Mouse (Mus musculus) stomach, embryonic 15.5 days (tissue): ENCODE results near the gene Olfr959. TPM values are rescaled to one million over a fixed set of nuclear protein-coding genes. Genes with fewer than 3 reads are reported as not detected.

Experiments
- ATAC-seq: fragments of 200-750 bp; cut with Nextera tagmentation; 2 replicates; pipeline ENCODE4 v1.8.0; 2017; ENCODE audit warnings: low read depth, moderate number of reproducible peaks, moderate TSS enrichment; ENCODE audit not compliant: insufficient read depth, low FRiP score
- H3K27ac ChIP-seq: fragments of 300-500 bp; sonication (generic); 2 replicates; pipeline ENCODE4 v1.5.1; 2015; ENCODE audit warnings: mild to moderate bottlenecking, inconsistent platforms
- H3K27me3 ChIP-seq: fragments of 300-500 bp; sonication (generic); replicated peaks from 2 replicates; pipeline ENCODE4 v1.6.1; 2015; ENCODE audit warnings: inconsistent platforms
- H3K36me3 ChIP-seq: fragments of 300-500 bp; sonication (generic); 2 replicates; pipeline ENCODE4 v1.6.1; 2015; ENCODE audit warnings: inconsistent platforms
- H3K4me1 ChIP-seq: fragments of 300-500 bp; sonication (generic); 2 replicates; pipeline ENCODE4 v1.6.1; 2015; ENCODE audit warnings: inconsistent platforms
- H3K4me2 ChIP-seq: fragments of 300-500 bp; sonication (generic); 2 replicates; pipeline ENCODE4 v1.6.1; 2015; ENCODE audit warnings: mild to moderate bottlenecking, inconsistent platforms
- H3K4me3 ChIP-seq: fragments of 300-500 bp; sonication (generic); replicated peaks from 2 replicates; pipeline ENCODE4 v1.5.1; 2015; ENCODE audit warnings: inconsistent platforms
- H3K9ac ChIP-seq: fragments of 300-500 bp; sonication (generic); 2 replicates; pipeline ENCODE4 v1.6.1; 2015; ENCODE audit warnings: inconsistent platforms
- H3K9me3 ChIP-seq: fragments of 300-500 bp; sonication (generic); 2 replicates; pipeline ENCODE4 v1.6.1; 2016; ENCODE audit warnings: inconsistent platforms
- WGBS: fragments of 180-500 bp; shearing (Covaris S2); methylation state at CpG from one replicate; pipeline ENCODE4 v1.1.7; 2015; 5-methylcytosine and 5-hydroxymethylcytosine counted together
- polyA plus RNA-seq: library from polyadenylated mRNA; unstranded; fragments of >200 nt; fragmentation: Nextera tagmentation; extraction: Ambion mirVana; gene quantifications from 2 replicates; pipeline ENCODE4 v1.2.1, GENCODE M21; 2015

Olfr959 gene
- polyA plus RNA-seq, 1 experiment from 2014 or later, result not detected

DNA sequence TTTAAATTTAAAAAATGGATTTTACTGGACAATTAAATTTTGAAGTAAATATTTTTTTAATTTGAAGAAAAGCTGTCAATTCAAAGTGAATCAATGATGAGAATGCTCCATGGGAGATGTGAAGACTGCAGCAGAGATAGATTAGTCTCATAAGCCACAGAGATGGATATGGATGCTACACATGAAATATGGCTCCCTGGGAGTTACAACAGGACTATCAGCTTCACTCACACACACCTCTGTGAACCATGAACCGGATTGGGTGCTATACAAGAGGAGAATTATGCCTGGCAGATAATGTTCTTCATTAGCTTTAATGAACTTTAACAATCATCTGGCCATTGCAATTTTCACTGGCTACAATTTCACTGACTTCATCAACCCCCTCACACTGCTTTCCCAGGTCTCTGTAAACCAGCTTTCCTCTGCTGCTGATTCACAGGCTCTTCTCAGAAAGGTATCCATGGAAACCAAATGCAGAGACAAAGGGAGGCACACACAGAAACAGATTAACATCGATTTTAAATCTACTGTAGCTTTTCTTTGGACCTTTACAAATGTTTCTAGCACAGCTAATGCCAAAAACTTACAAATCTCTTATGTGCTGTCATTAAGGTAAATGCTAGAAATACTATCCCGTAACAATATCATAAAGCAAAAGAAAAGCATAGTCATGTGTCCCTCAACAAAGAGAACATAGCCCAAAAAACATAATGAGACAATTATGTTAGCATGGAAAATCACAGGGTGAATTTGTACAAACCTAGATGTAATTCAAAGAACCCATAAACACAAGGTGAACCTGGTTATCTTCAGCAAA is 17.6 kb downstream of the Olfr959 start:
- ATAC-seq, result no peak
- 58% methylated on average over 3 of the region's 3 CpGs for WGBS
- Histone ChIP-seq H3K4me1 (no peaks in the 10 kb centered on the region), H3K27me3 (no peaks in the 10 kb centered on the region), H3K4me2 (no peak overlapping the region), H3K4me3 (no peak overlapping the region), H3K36me3 (no peaks in the 10 kb centered on the region), H3K27ac (no peak overlapping the region), H3K9ac (no peak overlapping the region), H3K9me3 (no peaks in the 10 kb centered on the region)

DNA sequence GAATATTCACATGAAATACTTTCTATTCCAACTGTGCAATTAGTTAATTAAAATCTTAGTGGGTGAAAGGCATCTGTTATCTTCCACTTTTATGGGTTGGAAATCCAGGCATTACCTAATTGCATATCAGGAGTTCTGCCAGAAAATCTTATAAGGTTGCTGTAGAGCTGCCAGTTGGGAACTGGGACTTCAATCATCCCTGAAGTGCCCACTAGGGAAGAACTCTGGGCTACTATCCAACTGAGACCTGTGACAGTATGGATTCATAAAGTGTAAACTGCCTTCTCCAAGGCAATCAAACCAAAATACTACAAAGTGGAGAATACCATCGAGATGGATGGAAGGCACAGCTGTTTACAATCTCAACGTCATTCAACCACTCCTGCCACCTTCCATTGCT is 21.4 kb downstream of the Olfr959 start, which contains the start of gene Olfr958:
Gene Olfr958, minus strand, starts transcription at position 109 of the 400 bp plus-strand sequence.
- H3K9ac ChIP-seq, result no peak within 1 kb of the TSS
- no peak within 1 kb of the TSS for H3K4me3 ChIP-seq
- no peak for ATAC-seq
- no peaks in the 10 kb centered on the region for H3K4me1 ChIP-seq
- H3K36me3 ChIP-seq, result no peaks in the 10 kb centered on the region
- 74% methylated on average over 2 of the region's 2 CpGs for WGBS
- H3K27ac ChIP-seq, result no peak within 1 kb of the TSS
- H3K4me2 ChIP-seq, result no peak within 1 kb of the TSS
- H3K9me3 ChIP-seq, result no peaks in the 10 kb centered on the region
- no peaks in the 10 kb centered on the region for H3K27me3 ChIP-seq

DNA sequence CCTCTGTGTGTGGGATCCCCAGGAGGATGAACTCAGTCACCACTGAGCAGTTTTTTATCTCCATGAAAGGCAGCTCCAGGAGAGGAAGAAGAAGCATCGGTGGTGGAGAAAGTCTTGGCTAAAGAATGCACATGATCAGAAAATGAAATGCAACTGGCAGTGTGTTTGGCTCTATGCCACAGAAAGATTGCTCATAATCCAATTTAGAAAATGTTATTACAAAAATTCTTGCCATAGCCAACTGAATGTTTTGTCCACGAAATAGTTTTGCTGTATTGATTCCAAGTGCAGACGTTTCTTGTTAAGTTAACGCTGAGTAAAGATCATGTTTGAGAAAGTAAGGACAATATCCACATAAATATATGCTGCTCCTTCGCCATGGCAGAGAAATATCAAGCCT is 24.6 kb downstream of the Olfr959 start:
- no peaks in the 10 kb centered on the region for H3K36me3 ChIP-seq
- no peaks in the 10 kb centered on the region for H3K27me3 ChIP-seq
- WGBS, result 50% methylated on average over 5 of the region's 5 CpGs
- H3K4me2 ChIP-seq, result no peak overlapping the region
- ATAC-seq, result no peak
- no peak overlapping the region for H3K4me3 ChIP-seq
- H3K27ac ChIP-seq, result no peak overlapping the region
- no peaks in the 10 kb centered on the region for H3K9me3 ChIP-seq
- H3K9ac ChIP-seq, result no peak overlapping the region
- H3K4me1 ChIP-seq, result no peaks in the 10 kb centered on the region

DNA sequence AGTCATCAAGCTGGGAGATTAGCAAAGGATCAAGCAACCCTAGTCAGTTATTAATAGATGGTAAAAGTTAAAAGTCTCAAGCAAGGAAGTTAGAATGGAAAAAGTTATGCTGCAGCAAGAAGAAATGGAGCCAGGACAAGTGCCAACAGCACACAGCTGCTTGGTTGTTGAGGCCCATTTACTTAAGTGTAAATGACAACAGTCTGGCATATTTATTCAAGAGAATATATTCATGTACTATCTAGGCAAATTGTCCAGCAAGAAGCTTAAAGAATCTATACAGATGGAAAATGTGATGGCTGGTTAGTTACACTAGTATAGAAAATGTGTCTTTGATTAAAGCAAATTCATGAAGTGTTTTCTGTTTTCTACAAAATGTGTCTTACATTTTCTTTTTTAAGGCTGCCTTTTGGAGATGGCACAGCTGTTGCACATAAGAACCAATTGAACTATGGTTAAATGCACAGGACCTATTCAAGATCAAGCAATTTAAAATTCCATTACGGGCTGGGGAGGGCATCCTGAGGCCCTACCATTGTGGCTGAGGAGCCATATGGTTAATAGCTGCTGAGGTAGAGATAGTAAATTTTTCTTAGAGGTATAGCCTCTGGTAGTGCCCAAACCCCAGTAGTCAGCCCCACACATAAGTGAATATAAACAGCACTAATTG is 51.6 kb downstream of the Olfr959 start:
- H3K4me2 ChIP-seq, result no peak overlapping the region
- ATAC-seq, result no peak
- H3K9me3 ChIP-seq, result no peaks in the 10 kb centered on the region
- no peaks in the 10 kb centered on the region for H3K4me1 ChIP-seq
- no peaks in the 10 kb centered on the region for H3K27me3 ChIP-seq
- no peak overlapping the region for H3K9ac ChIP-seq
- no peak overlapping the region for H3K4me3 ChIP-seq
- WGBS, result 65% methylated on average over 1 of the region's 1 CpGs
- H3K36me3 ChIP-seq, result no peaks in the 10 kb centered on the region
- no peak overlapping the region for H3K27ac ChIP-seq

Other genes starting within 250 kb of the Olfr959 start
- gene Olfr948, start 249.5 kb downstream of the Olfr959 start, polyA plus RNA-seq, result not detected in 2 replicates
- gene Olfr951, start 188.2 kb downstream of the Olfr959 start, polyA plus RNA-seq, result not detected in 2 replicates
- gene Olfr952, start 148.4 kb downstream of the Olfr959 start, polyA plus RNA-seq, result not detected in 2 replicates
- not detected in 2 replicates for gene Olfr954, start 118.9 kb downstream of the Olfr959 start, polyA plus RNA-seq
- not detected in 2 replicates for gene Olfr955, start 103.6 kb downstream of the Olfr959 start, polyA plus RNA-seq
- not detected in 2 replicates for gene Olfr44, start 81.6 kb downstream of the Olfr959 start, polyA plus RNA-seq
- not detected in 2 replicates for gene Olfr957, start 59.8 kb downstream of the Olfr959 start, polyA plus RNA-seq
- not detected in 2 replicates for gene Olfr958, start 21.5 kb downstream of the Olfr959 start, polyA plus RNA-seq
- gene AW551984, start 28.8 kb upstream of the Olfr959 start, polyA plus RNA-seq, result 25.7 and 28.1 TPM in 2 replicates
- gene Olfr148, start 35.1 kb upstream of the Olfr959 start, polyA plus RNA-seq, result not detected in 2 replicates
- not detected in 2 replicates for gene Olfr960, start 45.8 kb upstream of the Olfr959 start, polyA plus RNA-seq
- not detected in 2 replicates for gene Olfr961, start 69.5 kb upstream of the Olfr959 start, polyA plus RNA-seq
- gene Olfr963, start 91.6 kb upstream of the Olfr959 start, polyA plus RNA-seq, result not detected in 2 replicates
- gene Olfr149, start 131.5 kb upstream of the Olfr959 start, polyA plus RNA-seq, result not detected in 2 replicates
- not detected in 2 replicates for gene Olfr965, start 135.8 kb upstream of the Olfr959 start, polyA plus RNA-seq
- not detected in 2 replicates for gene Olfr150, start 155.4 kb upstream of the Olfr959 start, polyA plus RNA-seq
- gene Olfr967, start 170.7 kb upstream of the Olfr959 start, polyA plus RNA-seq, result not detected in 2 replicates
- not detected in 2 replicates for gene Olfr968, start 207.7 kb upstream of the Olfr959 start, polyA plus RNA-seq
- gene Olfr969, start 215.4 kb upstream of the Olfr959 start, polyA plus RNA-seq, result not detected in 2 replicates
- not detected in 2 replicates for gene Olfr970, start 233.3 kb upstream of the Olfr959 start, polyA plus RNA-seq